Mouse (Mus musculus) left cerebral cortex, adult 9 months (tissue): ENCODE data around the gene Zbp1.

Experiments used
- DNase-seq, 2 experiments: peaks; one replicate each; pipeline ENCODE4 v3.0.0; 2022; ENCODE audit warnings: low spot score in 2 of 2

Gene Zbp1

DNA sequence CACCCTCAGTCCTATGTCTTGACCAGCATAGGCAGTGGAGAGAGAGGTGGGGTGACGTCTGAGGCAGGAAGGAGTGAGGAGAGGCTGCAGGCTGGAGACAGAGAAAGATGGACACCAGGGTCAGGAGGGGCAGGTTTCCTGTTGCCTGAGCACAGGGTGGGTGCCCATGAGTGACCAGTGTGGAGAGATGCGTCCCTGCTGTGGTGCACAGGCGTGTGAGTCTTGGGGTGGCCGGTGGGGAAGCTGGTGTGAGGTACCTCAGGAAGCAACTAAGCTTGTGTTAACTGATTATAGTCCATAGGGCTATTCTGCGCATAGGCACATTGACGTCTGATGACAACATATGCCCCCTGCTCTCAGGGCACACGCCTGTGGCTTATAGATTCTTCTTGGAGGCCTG is 39.7 kb downstream of the Zbp1 start:
- DNase-seq, result no peak

DNA sequence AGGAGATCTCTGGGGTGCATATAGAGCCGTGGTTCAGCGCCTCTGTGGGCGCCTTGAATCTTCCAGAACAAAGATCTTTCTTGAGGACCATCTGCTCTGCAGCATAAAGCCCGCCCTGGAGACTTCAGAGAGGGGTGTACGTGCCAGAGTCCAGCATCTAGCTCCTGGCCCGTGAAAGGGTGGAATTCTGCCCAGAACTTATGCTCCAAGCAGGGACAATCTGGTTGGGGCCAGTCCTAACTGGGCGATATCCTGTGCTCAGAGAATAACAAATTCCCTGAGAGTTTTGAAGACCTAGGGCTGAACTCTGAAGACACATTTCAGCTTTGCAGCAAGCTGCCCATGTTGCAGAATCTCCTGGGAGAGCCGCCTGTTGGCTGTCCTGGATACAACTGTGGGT is 40.8 kb downstream of the Zbp1 start:
- no peak for DNase-seq

DNA sequence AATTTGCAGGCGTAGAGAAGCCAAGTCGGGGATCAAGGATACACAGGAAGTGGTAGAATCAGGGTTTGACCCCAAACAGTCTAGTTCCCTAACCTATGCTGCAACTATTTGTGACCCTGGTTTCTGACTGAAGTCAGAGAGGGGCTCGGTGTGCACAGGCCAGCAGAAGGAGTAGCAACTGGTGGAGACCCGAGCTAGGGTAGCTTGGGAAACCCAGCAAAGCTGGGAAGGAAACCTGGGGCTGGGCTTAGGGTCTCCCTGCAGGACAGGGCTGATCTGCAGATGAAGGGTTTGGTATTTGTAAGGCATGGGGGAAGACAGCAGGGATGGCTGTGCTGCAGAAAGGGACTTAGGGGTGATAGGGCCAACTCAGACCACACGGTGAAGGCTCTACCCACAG is 41.2 kb downstream of the Zbp1 start:
- DNase-seq, result no peak

DNA sequence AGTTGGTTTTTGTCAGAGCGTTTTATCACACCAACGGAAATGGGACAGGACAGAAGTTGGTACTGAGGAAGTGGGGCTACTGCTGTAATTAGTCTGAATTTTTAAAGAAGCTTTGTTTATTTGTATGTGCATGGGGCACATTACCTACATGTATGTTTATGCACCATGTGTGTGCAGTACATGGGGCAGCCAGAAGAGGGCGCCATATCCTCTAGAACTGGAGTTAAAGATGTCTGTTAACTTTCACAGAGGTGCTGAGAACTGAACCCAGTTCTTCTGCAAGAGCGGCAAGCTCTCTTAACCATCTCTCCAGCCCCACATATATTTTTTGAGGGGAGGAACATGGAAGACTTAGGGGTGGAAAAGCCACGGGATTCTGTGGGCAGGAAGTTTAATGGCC is 43.0 kb downstream of the Zbp1 start:
- DNase-seq, result no peak

DNA sequence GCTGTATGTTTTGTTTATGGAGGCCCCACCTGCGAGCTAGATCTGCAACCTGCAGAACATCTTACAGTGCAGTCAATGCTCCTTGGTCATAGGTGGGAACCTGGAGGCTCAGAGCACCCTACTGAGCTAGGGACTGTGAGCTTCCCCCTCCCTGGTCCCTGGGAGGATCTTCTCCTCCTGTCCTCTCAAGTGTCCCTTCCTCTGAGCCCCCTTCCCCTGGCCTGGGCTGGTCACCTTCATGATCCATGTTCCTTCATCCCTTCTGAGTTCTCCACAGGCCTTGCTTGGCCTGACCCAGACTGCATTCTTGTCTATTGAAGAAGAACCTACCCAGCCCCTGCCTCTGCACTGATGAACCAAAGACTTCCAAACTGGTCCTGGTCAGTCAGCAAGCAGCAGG is 44.2 kb downstream of the Zbp1 start:
- DNase-seq, result no peak

DNA sequence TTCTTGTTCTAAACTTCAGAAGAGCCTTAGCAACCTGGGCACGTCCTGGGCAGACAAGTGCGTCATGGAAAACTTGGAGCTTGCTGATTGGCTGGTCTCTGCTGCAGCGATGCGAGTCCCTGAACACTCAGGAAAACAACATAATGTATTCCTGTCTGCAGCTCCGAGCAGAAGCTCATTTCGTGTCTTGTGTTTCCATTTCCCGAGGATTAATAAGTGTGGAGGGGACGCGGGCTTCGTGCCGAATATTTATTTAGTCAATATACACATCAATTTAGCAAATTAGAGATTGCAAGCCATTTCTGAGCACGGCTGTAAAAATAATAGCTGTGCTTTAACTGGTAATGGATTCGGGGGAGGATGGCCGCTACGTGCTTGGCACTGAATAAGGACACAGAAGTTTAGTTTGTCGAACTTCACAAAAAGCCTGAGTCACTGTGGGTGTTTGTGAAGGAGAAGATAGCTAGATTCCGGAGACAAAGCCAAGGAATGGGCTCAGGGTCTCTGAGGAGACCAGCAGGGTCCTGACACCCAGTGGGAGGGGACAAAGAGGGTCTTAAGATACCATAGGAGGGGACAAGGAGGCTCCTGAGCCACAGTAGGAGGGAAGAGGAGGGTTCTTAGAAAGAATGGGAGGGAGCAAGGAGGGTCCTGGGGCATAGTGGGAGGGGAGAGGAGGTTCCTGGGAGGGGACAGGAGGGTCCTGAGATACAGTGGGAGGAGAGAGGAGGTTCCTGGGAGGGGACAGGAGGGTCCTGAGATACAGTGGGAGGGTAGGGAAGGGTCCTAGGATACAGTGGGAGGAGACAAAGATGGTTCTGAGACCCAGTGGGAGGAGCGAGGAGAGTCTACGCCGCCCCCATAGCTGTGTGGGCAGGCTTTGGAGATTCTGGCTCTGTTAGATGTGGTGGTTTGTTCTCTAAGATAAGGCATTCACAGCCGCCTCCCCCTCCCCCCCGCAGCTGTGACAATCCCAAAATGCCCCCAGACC is 44.9 kb downstream of the Zbp1 start:
- DNase-seq, result peak; percentile 52 to 81

DNA sequence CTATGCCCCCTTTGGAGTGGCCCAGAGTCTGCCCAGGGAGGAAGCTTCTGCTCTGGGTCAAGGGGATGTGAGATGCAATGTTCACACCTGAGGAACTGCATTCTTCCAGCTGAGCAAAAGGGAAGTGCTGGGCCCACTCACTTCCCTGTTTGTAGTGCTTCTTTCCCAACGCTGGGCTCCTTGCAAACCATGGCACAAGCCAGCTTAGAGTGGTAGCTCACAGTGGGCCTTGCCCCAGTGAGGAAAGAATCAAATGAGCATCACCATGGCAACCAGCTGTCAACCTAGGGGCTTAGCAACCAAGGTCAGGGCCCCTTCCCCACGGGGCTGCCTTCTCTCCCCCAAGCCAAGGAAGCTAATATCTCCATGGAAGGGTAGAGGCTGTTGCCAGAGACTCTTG is 45.7 kb downstream of the Zbp1 start:
- no peak for DNase-seq

DNA sequence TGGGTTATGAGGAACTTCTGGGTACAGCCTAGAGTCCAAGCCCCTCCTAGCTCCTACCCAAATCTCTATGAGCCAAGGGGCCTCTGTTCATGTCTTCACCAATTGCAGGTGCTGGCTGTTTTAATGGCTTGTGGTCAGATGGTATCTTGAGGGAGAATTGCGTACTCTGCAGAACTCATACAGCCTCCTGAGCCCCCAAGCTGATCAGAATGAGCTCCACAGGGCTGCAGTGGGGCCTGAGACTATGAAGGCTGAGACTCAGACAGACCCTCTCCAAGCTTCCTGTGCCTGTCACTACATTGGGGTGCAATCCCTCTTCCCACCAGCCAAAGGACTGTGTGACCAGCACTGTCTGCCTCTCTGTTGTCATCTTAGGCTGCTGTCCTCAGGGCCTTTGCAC is 46.3 kb downstream of the Zbp1 start:
- DNase-seq, result no peak

DNA sequence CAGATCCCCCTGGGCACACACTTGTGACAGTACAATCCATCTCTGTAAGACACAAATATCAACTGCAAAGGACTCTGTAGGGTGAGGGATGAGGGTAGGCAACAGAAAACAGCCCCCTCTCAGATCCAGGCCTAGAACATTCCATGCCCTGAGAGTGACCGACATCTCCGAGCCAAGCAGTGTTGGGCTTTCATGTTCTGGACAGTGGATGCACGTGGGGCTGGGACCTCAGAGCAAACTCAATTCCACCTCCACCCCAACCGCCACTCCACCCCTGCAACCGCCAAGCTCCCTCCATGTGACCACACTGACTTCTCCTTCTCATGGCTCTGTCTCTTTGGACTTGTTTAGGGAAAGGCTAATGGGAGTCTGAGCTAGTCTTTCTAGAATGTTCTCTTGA is 46.8 kb downstream of the Zbp1 start:
- no peak for DNase-seq

DNA sequence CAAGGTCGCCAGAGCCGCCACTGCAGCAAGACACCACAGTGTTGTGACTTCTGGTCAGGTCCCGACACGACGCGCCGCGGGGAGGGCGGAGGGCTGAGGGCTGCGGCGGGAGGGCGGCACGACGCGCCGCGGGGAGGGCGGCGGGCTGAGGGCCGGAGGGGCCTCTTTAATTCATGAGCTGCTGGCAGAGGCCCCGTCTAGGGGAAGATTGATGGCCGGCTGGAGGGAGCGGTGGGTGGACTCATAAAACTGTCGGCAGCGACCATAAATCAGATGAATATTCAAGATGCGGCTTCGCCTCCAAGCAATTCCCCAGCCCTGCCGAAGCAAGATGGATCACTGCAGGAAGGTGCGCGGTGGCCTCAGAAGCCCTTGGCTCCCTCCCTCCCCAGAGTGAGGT is 47.3 kb downstream of the Zbp1 start:
- peak in 1 of 2 experiments; percentile 26 for DNase-seq

DNA sequence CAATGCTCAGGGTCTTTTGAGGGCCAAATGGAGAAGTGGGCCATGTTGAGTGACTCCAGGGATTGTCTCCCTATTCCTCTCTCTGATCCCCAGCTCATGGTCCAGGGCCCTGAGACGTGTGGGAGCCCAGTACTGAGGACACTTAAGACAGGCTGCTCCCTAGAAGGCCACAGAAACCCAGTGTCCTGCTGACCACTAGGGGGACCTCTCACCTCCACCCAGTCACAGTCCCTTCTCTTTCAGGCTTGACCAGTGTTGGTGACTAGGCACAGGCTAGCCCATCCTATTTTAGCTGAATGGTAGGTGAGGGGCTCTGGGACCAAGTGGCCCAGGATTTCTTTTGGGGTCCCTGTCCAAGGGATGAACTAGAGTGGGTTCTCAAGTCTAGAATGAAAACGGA is 48.0 kb downstream of the Zbp1 start:
- no peak for DNase-seq

DNA sequence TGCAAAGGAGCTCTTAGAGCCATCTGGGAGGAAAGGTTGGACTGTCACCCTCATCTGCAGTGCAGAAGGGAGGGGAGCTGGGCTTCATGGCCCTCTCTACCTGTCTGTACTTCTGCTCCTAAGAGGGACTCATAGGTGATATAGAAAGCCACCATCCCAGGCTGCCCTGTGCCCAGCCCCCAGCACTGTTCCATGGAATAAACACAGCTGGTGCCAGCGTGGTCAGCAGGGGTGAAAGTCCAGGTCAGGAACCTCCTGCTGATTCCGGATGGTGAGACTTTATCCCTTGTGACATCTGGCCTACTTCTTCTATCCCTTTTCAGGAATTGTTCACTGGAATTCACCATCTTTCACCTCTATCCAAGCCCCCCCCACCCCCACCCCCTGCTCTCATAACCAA is 48.6 kb downstream of the Zbp1 start:
- DNase-seq, result no peak

DNA sequence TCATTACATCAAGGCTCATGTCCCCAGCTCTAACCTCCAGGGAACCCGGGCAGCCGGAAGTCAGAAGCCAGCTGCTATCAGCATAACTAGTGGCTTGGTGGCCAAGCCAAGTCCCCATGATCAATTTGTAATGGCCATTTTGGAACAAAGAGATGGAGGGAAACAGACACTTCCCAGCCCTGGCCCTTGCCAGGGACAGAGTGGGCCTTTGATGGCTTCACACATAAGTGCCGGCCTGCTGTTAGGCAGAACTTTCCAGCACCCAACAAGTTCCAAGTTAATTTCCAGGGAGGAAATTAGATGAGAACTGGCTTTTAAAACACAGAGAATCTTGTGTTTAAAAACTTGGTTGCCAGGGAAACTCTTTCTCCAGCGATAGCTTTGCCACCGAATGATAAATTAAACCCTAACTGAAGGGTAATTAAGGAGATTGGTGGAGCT is 50.3 kb downstream of the Zbp1 start:
- peak in 1 of 2 experiments; percentile 19 for DNase-seq

DNA sequence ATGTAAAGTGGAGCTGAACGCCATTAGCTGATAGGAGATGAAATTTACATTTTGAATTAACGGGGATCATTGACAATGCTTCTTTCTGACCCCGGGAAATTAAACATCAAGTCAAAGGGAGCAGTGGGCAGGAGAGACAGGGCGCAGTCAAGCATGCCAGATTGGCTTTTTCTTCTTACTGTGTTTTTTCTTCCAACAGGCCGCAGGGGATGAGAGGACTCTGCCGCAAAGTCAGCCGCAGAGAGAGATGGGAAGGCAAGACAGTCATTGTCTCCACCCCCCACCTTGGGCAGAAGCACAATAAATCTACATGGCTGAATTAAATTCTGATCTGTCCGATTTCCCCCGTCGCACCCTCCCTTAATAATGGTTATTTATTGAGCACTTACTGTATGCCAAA is 53.4 kb downstream of the Zbp1 start:
- no peak for DNase-seq

DNA sequence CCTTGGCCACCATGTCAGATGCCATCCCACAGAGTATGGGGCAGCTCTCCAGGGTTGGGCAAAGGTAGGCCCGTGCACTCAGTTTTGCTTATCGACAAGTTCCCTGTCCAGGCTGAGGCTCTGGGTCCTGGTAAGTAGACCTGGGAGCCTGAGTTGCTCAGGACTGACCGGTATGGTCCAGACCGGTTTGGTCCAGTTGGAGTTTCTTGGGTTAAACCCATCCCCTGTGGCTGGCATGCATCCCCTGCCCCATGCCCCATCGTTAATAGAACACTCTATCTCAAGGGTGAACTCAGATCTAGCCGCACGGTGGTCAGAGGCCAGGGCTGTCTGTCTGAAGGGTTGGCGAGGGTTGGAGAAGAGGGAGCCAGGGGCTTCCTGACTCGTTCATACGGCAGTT is 53.8 kb downstream of the Zbp1 start:
- no peak for DNase-seq

DNA sequence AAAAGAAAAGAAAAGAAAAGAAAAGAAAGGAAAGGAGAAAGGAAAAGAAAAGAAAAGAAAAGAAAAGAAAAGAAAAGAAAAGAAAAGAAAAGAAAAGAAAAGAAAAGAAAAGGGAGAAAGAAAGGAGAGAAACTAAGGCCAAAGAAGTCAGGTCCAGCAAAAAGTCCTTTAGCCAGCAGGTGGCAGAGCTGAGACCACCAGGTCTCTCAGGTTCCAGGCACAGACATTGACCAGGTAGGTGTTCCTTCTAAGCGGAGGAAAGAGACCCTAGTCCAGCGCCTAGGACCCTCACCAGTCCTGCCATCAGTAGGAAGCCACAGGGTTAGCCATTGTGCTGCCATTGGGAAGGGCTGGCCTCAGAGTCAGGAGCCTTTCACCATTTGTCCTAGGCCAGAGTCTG is 54.4 kb downstream of the Zbp1 start:
- DNase-seq, result no peak

DNA sequence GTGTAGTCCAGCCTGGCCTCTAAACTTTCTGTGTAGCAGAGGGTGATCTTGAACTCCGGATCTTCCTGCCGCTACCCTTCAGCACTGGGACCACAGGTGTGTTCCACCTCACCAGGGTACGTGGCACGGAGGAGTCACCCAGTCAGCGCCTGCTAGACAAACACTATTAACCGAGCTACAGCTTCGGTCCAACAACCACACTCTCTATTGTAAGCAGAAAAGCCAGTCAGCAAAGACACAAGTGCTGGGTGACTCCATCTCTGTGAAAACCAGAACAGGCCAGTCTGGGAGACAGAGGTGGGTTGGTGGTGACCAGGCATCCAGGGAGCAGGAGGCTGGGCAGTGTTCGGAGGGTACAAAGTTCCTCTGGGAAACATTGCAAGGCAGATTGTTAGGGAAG is 55.3 kb downstream of the Zbp1 start:
- no peak for DNase-seq

DNA sequence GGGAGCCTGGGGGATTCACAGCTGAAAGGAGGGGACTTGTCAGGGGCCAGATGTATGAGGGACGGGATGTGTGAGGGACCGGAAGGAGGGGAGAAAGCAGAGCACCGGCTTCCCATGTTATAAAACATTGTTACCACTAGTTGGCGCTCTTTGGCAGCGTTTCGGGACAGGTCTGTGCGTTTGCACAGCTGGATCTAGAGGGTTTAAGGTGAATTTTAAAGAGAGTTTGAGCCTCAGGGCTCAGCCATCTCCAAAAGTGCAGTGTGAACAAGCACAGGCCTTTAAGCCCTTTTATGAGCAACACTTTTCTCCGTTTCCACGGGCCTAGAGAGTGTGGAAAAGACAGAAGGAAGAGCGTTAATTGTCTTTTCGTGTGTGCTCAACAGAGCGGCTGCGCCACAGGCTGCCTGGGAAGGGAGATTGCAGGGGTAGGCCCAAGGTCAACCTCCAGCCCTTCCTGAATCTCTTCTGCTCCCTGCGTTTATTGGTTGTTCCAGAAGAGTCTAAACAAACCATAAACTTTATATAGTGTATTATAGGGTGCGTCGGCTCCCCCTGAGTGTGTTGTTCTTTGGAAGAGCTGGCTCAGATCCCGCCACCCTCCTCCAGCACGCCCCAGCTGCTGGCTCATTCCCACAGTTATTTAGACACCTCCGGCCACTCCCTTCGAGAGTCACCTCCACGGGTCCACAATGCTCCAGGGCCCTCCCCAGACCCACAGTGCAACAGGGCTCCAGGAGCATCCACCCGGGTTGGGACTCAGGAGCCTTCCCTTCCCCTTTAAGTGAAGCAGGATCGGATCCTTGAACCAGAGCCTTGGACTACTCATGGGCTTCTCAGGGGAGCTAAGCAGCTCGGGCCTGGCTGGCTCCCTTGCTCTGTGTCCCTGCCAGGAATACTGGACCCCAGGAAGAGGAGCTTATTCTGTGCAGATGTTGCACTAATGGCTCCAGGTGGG is 59.1 kb downstream of the Zbp1 start:
- DNase-seq, result peak in 1 of 2 experiments; percentile 41

DNA sequence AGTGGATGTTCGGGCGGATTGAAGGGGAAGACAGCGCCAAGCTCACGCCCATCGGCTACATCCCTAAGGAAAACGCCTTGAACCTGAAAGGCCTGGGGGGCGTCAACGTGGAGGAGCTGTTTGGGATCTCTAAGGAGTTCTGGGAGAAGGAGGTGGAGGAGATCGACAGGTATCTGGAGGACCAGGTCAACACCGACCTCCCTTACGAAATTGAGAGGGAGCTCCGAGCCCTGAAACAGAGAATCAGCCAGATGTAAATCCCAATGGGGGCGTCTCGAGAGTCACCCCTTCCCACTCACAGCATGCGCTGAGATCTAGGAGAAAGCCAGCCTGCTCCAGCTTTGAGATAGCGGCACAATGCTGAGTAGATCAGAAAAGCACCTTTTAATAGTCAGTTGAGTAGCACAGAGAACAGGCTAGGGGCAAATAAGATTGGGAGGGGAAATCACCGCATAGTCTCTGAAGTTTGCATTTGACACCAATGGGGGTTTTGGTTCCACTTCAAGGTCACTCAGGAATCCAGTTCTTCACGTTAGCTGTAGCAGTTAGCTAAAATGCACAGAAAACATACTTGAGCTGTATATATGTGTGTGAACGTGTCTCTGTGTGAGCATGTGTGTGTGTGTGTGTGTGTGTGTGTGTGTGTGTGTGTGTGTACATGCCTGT is 60.2 kb downstream of the Zbp1 start:
- no peak for DNase-seq

DNA sequence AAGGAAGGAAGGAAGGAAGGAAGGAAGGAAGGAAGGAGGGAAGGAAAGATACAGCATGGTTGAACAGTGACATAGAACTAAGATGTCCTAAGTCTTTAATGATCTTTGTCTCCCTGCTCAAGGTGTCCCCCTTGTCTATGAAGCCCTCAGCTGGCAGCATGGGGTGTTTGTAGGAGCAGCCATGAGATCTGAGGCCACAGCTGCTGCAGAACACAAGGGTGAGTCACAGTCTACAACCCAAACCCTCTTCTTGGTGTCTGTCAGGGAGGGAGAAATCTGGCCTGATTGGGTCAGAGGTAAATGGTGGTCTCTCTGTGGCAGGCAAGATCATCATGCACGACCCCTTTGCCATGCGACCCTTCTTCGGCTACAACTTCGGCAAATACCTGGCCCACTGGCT is 60.9 kb downstream of the Zbp1 start:
- DNase-seq, result no peak

DNA sequence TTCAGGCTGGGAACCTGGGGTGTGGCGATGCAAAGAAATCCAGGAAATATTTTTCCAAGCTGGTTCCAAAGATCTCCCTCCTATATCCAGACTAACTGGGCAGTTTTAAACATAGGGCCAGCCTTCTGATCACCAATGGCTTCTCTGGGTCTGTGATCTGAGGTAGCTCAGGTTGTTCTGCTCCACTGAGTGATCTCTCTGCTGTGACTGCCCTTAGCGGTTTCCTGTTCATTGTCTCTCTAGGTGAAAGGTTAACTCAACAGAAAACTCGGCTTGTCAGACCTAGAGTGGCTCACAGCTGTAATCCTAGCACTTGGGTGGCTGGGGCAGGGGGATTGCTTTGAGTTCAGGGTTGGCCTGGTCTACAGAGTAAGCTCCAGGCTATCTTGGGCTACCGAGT is 61.3 kb downstream of the Zbp1 start:
- DNase-seq, result no peak

DNA sequence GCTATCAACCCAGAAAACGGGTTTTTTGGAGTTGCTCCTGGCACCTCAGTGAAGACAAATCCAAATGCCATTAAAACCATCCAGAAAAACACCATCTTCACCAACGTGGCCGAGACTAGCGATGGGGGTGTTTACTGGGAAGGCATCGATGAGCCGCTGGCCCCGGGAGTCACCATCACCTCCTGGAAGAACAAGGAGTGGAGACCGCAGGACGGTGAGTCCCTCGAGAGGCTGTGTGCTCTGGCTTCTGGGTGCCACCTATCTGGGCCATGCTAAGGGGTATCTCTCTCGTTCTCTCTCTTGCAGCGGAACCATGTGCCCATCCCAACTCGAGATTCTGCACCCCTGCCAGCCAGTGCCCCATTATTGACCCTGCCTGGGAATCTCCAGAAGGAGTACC is 61.8 kb downstream of the Zbp1 start:
- DNase-seq, result no peak
